Mouse (Mus musculus): ENCODE results near the gene Mrpl4.

Mrpl4 gene
- long read RNA-seq, experiment 1, transcript Mrpl4-201 (9 exons, 1,288 nt) = major isoform, 132 of 150 reads
- long read RNA-seq, experiment 1, partial matches to known transcripts = 8 of 150 reads
- long read RNA-seq, experiment 1, other reads (novel, unspliced or antisense) = 10 of 150 reads
- long read RNA-seq, experiment 2, transcript Mrpl4-201 (9 exons, 1,288 nt) = major isoform, 134 of 166 reads
- long read RNA-seq, experiment 2, partial matches to known transcripts = 10 of 166 reads
- long read RNA-seq, experiment 2, other reads (novel, unspliced or antisense) = 21 of 166 reads

DNA sequence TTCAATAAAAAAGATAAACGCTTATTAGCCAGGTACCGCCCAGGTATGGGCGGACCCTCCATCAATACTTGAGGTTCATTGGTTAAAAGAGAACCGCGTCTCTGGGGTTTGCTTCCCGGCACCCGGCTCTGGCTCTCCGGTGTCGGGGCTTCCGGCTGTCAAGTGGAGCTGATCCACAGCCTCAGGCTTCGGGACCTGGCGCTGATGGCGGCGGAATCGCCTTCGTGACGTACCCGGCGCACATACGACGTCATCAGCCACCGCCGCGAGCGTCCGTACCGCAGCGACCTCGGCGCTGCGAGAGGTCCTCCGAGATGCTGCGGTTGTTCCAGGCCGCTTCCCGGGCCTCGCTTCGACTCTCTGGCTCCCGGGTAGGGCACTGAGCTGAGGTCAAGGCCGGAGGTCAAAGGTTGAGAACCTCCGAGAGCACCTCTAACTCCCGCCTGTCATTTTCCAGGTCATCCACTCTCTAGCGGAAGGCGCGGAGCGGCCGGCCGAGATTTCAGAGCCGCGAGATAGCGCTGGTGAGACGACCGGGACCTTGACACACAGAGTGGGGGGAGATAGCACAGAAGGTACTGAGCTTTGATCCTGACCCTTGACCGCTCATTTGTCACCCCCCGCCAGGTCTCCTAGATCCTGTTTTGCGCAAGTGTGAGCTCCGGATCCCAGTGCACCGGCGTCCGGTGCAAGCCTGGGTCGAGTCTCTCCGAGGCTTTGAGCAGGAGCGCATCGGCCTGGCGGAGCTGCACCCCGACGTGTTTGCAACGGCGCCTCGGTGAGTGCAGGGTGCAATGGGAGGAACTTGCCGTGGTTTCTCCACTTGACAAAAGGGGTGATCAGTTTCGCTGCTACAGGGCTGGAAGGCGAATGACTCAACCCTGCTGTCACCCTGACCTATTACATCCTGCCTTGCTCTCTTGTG, at the start of gene Mrpl4:
Gene Mrpl4, plus strand, starts transcription at position 112 of the 925 bp plus-strand sequence.
- intact Hi-C loops (cut with DNase I) = no loop called here

DNA sequence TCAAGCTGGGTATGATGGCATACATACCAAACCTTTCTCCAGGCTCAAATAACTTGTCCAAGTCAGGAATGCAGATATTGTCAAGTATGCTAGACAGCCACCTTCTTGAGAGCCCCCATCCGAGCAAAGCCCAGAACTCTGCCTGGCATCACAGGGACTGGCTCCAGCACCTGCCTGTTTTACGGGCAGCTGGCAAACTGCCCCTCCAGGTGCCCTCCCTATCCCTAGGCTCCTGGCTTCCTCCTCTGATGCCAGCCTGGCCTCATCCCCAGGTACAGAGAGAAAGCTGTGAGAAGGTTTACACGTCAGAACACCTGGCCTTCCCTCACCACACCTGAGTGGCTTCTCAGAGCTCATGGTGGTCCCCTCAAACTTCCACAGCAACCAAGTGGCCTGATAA, 45.5 kb upstream of the Mrpl4 start:
- intact Hi-C loops (cut with DNase I) = no loop called here

DNA sequence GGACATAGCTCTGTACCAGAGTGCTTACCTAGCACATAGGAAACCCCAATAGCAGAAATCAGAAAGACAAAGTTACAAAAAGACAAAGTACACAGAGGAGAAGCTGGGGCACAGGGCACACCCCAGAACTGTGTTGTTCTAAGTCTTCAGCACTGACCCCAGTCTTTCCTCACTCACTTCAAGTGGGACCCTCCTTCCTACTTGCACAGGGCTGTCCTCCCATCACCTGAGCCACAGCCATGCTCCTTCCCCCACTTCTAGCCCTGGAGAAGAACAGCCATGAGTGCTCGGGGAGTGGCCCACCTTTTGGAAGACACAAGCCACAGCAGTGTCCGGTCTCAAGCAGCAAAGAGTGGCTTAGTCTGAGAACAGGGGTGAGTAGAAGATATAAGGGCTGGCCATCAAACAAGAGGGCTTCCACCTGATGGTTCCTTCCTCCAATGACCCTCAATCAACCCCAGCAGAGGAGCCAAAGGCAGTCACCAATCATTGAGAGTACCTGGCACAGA, 43.1 kb upstream of the Mrpl4 start, which contains the start of gene Dnmt1:
Gene Dnmt1, minus strand, starts transcription at position 459 of the 509 bp plus-strand sequence.
- intact Hi-C loops (cut with DNase I) = no loop called here

DNA sequence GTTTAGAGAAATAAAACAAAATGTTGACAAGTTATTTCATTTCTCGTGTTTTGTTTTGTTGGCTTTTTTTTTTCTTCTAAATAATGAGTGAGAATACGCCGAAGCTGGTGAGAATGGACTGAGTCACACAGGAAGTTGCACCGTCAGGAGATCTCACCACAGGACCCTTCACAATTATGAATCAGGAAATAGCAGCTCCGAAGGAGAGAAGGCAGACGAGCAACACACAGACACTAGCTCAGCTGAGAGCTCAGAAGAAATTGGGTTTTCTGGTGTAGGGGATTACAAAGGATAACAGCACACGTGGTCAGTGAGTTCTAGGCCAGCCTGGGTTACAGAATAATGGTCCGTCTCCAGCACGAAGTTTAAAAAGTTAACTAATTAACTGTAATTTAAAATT, 41.0 kb upstream of the Mrpl4 start:
- intact Hi-C loops (cut with DNase I) = no loop called here

DNA sequence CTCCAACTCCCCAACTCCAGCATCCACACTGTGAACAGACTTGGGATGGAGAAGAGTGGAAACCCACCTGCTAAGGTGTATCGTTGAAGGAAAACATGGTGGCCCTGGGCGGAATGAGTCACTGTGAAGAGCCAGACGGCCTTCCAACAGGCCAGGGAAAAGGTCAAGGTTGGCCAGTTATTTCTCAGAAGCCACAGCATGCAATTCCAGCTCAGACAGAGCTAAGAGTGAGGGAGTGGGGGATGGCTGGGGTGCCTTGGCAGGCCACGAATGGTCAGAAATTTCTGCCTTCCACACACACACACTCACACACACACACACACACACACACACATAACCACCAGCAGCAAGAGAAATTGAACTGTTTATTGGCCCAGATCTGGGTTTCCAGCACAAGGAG, 36.9 kb upstream of the Mrpl4 start:
- intact Hi-C loops (cut with DNase I) = no loop called here

DNA sequence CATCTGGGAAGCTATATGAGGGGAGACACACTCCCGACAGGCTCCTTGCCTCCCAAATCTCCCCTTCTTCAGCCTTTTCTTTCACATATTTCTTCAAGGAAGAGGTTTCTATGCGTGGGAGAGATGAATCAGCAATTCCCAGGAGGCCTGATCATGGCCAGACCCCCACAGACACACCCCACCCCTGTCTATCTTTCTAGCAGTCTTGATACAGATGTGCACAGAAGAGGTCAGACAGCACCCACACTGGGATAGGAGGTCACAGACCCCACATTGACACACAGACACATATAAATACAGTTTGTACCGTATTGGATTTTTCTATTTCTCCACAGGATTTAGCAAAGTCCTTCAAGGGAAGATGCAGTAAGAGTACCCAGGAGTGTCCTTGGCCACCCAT, 36.5 kb upstream of the Mrpl4 start:
- intact Hi-C loops (cut with DNase I) = no loop called here

DNA sequence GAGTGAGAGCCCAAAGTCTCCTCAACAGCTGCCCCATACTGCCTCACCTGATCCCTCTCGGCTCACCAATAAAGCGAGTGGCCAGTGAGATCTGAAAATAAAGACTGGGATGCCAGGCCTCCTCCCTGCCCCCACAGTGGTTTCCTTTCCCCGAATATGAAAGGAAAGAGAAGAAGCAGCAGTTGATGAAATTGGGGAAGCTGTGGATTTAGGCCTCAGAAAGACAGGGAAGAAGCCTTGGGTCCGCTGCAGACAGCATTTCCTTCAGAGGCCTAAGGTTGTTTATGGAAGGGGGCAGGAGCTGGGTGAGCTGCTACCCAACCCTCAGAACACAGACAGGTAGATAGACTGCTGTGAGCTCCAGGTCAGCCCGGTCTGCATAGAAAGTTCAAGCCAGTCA, 35.8 kb upstream of the Mrpl4 start:
- intact Hi-C loops (cut with DNase I) = no loop called here

DNA sequence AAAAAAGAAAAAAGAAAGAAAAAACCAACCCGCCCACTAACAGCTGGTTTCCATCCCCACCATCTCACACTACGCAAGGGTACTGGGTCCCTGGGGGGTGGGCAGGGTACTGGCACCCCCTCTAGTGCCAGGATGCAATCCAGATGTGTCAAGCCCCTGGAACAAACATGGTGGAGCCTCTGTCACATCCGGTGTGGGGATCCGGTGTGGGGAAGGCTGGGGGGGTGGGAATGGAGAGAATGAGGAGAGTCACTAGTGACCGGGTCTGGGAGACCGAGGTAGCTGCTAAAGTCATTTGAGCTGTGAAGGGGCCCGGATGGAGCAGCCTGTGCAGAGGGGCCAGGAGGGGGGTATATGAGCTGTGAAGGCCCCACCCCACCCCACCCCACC, 30.8 kb upstream of the Mrpl4 start:
- intact Hi-C loops (cut with DNase I) = no loop called here

DNA sequence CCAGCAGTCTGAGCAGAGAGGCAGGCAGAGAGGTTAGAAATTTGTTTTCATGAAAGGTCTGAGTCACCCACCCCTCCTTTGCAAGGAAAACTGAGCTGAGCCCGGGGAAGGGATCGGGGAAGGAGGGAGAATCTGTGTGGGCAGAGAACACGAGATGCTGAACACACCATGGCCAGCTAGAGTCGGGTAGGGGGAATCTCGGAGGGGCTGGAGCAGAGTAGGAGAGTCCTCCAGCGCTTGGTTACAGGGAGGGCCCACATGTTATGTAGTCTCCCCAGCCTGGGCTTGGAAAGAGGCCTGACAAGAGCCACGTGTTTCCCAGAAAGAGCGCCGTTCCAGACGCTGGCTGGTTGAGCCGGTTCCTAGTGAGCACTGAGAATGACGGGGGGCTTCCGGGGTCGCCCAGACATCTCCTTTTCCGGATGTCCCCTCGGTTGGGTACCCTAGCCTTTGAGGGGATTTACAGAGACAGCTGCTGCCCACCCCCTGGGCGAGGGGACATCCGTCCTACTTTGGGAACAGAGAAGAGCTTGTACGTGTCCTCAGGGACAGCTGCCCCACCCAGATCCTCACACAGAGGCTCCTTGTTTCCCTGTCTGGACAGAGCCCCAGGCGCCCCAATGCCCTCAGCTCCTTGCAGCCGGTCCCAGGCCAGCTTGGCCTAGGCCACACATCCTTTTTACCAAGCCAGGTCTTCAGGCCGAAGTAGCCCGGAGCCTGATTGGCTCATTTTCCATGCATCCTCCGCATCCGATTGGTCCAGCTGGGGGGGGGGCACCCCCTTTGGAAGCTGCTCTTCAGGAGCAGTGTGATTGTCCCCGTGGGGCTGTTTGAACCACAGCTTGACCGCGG, 30.2 kb upstream of the Mrpl4 start:
- intact Hi-C loops (cut with DNase I) = no loop called here

DNA sequence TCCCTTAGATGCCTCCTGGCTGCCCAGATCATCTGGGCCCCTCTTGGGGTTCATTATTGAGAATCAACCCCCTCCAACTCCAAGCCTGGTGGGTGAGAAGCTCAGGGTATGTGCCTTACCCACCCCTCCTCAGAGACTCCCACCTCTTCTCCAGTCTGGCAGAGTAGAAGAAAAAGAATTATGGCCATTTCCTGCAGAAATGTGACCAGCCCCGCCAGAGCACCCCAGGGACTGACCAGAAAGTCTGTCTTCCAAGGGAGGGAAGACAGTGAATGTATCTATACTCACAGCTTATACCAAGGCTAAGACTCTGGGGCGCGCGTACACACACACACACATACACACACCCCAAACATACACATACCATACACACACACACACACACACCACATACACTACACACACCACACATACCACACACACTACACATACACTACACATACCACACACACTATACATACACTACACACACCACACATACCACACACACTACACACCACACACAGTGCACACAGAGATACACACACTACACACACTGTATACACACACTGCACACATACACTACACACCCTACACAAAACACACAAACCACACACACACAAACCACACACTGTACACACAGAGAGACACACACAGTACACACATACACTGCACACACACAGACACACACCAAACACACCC, 29.4 kb upstream of the Mrpl4 start:
- intact Hi-C loops (cut with DNase I) = no loop called here

DNA sequence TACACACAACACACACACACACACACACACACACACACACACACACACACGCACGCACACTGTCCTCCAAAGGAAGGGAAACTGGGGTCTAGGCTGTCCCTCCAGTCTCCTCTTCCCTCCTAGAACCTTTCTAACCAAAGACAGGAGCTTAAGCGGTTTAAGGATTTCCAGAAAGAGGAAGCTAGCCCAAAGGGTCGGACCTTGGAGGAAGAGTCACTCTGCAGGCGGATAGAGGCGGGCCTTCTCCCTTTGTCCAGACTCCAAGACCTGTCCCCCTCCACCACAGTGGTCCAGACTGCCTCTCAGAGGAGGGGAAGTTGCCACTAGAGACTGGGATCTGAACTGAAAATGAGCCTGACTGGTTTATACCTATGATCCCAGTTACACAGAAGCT, 28.9 kb upstream of the Mrpl4 start:
- intact Hi-C loops (cut with DNase I) = no loop called here

DNA sequence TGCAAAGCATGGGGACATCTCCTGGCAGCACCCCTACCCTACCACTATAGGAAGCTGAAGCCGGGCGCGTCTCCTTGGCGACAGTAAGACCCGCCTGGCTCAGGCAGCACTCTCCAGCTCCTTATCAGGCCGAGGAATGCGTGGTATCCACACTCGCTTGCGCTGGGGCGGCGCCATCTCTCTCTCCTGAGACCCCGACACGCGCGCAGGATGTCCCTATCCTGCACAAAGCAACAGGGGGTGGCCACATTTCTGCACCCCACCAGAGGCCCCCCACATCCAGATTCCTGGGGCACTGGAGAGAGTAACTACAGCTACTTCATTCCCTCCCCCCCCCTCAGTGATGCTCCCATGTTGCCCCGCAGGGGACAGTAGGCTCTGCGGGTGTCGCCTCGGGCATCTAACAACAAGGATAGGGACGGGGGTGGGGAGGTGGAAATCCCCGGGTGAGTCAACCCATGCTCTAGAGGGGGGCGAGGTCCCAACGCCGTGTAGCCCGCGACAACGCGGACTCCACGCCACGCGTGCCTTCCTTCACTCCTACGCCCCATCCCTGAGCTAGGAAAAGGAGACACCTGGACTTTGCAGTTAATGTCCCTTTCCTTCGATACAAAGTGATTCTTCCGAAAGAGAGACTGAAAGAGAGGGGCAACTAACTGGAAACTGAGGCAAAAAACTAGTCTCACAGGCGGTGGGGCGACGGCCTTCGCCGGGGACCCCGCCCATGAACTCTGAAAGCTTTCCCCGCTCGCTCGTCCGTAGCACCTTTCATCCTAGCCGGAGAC, 26.9 kb upstream of the Mrpl4 start:
- intact Hi-C loops (cut with DNase I) = loop anchor here (5.0 kb wide), 1 partner anchor 33 kb away; no protein-coding TSS in a partner anchor

DNA sequence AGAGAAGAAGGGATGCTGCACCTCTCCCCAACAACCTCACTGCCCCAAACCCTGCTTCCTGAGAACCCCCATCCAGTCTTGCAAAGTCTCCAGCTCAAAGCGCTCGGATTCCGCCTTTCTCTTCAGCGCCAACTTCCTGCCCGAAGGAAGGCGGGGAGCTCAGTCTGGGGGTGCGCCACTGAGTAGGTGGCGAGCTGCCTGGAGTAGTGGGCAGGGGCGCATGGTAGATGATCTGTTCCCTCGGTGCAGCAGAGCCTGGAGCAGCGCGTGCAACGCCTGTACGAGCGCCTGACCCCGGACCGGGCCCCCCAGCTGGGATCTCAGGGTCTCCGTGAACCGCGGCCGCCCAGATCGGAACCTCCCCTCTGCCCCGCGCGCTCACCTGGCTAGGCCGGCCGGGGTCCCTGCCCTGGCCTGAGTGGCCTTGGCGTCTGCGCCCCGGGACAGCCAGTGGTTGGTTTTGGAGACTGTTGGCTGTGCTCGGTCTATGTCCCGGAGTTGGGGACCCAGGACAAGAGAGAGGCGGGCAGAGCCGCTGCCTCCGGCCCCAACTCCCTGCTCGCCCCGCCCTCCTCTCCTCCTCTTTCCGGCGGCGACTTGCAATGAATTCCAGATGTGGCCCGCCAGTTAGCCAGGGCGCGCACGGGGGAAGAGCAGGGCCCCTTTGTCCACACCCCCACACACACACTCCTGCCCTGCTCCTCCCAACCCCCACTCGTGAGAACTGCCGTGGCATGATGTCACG, 26.1 kb upstream of the Mrpl4 start, which contains the start of gene S1pr2:
Gene S1pr2, minus strand, starts transcription at position 566 of the 745 bp plus-strand sequence.
- intact Hi-C loops (cut with DNase I) = loop anchor here (5.0 kb wide), 1 partner anchor 34 kb away; no protein-coding TSS in a partner anchor

DNA sequence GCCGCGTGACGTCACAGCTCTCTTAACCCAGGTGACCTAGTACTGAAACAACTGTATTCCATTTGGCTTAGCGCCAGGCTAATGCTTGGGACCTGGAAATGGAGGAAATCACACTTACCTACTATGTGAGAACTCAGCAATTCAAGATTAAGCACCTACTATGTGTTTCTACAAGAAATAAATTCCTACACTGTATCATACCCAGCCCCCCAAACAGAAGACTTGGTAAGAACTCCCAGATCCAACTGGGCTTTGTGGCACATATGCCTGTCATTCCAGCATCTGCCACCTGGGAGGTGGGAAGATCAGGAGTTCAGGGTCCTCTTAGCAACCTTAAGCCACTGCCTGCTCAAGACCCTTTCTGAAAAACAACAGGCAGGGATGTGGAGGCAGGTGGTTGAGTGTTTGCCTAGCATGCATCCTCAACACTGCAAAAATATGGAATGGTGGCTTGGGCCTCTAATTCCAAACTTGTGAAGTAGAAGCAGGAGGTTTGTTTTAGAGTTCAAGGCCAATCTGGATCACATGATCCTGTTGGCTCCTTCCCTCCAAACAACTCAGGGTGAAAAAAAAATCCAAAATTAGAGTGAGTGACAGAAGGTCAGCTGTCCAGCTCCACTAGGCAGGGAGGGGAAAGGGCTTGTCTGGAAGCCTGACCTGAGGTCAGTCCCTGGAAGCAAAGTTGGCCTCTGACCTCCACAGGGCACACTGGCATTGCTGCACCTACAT, 25.4 kb upstream of the Mrpl4 start:
- intact Hi-C loops (cut with DNase I) = loop anchor here (5.0 kb wide), 1 partner anchor 35 kb away; no protein-coding TSS in a partner anchor

DNA sequence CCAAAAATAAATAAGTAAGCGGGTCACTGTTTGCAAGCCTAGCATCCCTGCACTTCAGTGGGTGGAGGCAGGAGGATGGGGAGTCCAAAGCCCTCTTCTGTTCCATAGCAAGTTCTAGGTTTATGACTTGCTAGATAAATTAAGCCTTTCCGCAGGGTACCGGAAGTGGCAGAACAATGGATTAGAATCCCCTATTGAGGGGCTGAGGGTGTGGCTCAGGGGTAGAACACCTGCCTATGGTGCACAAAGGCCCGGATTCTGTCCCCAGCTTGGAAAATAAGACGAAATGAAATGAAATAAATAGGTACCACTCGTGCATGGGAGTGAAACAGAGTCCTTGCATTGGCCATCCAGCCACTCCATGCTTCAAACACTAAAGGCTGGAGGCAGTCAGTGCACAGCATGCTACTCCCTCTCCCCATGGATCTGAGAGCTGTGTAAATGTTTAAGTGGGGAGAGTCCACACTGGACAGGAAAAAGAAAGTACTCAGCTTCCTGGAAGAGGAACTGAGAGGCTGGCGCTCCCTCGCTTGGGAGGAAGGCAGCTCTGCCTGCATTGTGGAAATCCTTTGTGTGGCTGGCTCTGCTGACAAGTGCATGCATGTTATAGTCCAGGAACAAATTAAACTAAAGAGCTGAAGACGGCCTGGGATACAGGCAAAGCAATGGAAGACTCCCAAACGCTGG, 24.0 kb upstream of the Mrpl4 start:
- intact Hi-C loops (cut with DNase I) = loop anchor here (5.0 kb wide), 1 partner anchor 36 kb away; no protein-coding TSS in a partner anchor

DNA sequence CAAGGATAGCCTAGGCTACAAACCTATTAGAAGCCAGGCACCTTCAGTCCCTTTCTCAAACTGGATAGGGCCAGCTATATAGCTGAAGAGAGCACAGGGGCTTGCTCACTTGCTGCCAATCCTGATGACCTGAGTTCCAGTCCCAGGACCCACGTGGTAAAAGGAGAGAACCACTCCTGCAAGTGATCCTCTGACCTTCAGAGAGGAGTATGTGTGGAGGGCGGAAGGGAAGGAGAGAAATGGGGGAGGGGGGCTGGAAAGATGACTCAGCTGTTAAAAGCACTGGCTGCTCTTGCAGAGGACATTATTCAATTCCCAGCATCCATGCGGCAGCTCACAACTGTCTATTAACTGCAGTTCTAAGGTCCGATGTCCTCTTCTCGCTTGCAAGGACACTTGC, 23.4 kb upstream of the Mrpl4 start:
- intact Hi-C loops (cut with DNase I) = loop anchor here (5.0 kb wide), 1 partner anchor 37 kb away; no protein-coding TSS in a partner anchor

DNA sequence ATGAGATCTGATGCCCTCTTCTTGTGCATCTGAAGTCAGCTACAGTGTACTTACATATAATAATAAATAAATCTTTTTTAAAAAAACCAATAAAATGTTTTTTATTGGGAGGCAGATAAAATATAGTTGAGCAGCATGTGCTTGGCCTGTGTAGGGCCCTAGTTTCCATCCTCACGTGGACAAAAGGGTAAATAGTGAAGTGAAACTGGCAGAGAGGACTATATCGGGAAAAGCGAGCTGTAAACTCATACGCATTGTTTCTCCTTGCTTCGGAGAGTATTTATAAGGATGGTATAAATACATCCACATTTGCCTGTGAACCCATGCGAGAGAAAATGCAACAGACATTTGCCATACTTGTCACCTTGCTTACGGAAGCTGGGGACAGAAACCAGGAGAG, 22.8 kb upstream of the Mrpl4 start:
- intact Hi-C loops (cut with DNase I) = loop anchor here (5.0 kb wide), 1 partner anchor 37 kb away; no protein-coding TSS in a partner anchor

All from adrenal gland (tissue).